Mouse (Mus musculus) neural tube, embryonic 14.5 days (tissue): ENCODE measurements around the gene Litaf. TPM values are rescaled to one million over a fixed set of nuclear protein-coding genes. Genes with fewer than 3 reads are reported as not detected.
A peak's percentile ranks its signal among the peaks of the same experiment; 100 is the strongest.

ENCODE experiments used
- ATAC-seq: fragments of 200-750 bp; cut with Nextera tagmentation; 2 replicates; pipeline ENCODE4 v1.8.0; 2017; ENCODE audit warnings: low read depth, mild to moderate bottlenecking, moderate TSS enrichment, moderate library complexity
- H3K27ac ChIP-seq: fragments of 300-500 bp; sonication (generic); 2 replicates; pipeline ENCODE4 v1.5.1; 2014; ENCODE audit warnings: low read depth, mild to moderate bottlenecking, control low read depth, low read length, moderate library complexity, mixed read lengths
- H3K27me3 ChIP-seq: fragments of 300-500 bp; sonication (generic); 2 replicates; pipeline ENCODE4 v1.6.1; 2014; ENCODE audit warnings: low read length; ENCODE audit not compliant: control insufficient read depth, insufficient read depth
- H3K36me3 ChIP-seq: fragments of 300-500 bp; sonication (generic); 2 replicates; pipeline ENCODE4 v1.6.1; 2014; ENCODE audit warnings: low read length, mixed read lengths; ENCODE audit not compliant: control insufficient read depth, insufficient read depth
- H3K4me1 ChIP-seq: fragments of 300-500 bp; sonication (generic); 2 replicates; pipeline ENCODE4 v1.6.1; 2014; ENCODE audit warnings: low read length; ENCODE audit not compliant: control insufficient read depth, insufficient read depth
- H3K4me2 ChIP-seq: fragments of 300-500 bp; sonication (generic); 2 replicates; pipeline ENCODE4 v1.6.1; 2014; ENCODE audit warnings: mild to moderate bottlenecking, low read depth, low read length, control low read depth
- H3K4me3 ChIP-seq: fragments of 300-500 bp; sonication (generic); 2 replicates; pipeline ENCODE4 v1.5.1; 2014; ENCODE audit warnings: low read depth, low read length, control low read depth, mixed read lengths
- H3K9ac ChIP-seq: fragments of 300-500 bp; sonication (generic); replicated peaks from 2 replicates; pipeline ENCODE4 v1.6.1; 2014; ENCODE audit warnings: low read depth, mild to moderate bottlenecking, control low read depth, low read length, mixed read lengths
- H3K9me3 ChIP-seq: fragments of 300-500 bp; sonication (generic); 2 replicates; pipeline ENCODE4 v1.6.1; 2016; ENCODE audit warnings: low read length; ENCODE audit not compliant: control insufficient read depth
- WGBS: fragments of 180-500 bp; shearing (Covaris S2); extraction: QIAGEN DNeasy Blood & Tissue Kit; methylation state at CpG from one replicate; pipeline ENCODE4 v1.1.7; 2014; 5-methylcytosine and 5-hydroxymethylcytosine counted together
- polyA plus RNA-seq: library from polyadenylated mRNA; unstranded; fragments of >200 nt; fragmentation: Nextera tagmentation; extraction: Ambion mirVana; gene quantifications from 2 replicates; pipeline ENCODE4 v1.2.1, GENCODE M21; 2014

The Litaf gene
- polyA plus RNA-seq, 1 experiment from 2014 or later: 20.4 TPM

GRCm38 (mm10) chr16:11086856-11087588 lies 21.1 kb upstream of the Litaf start:
- no peaks in the 10 kb centered on the region for H3K9me3 ChIP-seq
- ATAC-seq: peak; percentile 86
- no peak overlapping the region for H3K27ac ChIP-seq
- H3K36me3 ChIP-seq: peaks cover 48% of the 10 kb centered on the region
- WGBS: 38% methylated on average over 5 of the region's 5 CpGs
- no peaks in the 10 kb centered on the region for H3K27me3 ChIP-seq
- no peak overlapping the region for H3K9ac ChIP-seq
- H3K4me2 ChIP-seq: no peak overlapping the region
- no peak overlapping the region for H3K4me3 ChIP-seq
- no peaks in the 10 kb centered on the region for H3K4me1 ChIP-seq

GRCm38 (mm10) chr16:11086299-11086698 lies 20.3 kb upstream of the Litaf start:
- H3K27ac ChIP-seq: no peak overlapping the region
- H3K36me3 ChIP-seq: peaks cover 46% of the 10 kb centered on the region
- no peaks in the 10 kb centered on the region for H3K9me3 ChIP-seq
- WGBS: 92% methylated on average over 3 of the region's 3 CpGs
- H3K27me3 ChIP-seq: no peaks in the 10 kb centered on the region
- no peaks in the 10 kb centered on the region for H3K4me1 ChIP-seq
- H3K4me3 ChIP-seq: no peak overlapping the region
- ATAC-seq: no peak
- H3K9ac ChIP-seq: no peak overlapping the region
- no peak overlapping the region for H3K4me2 ChIP-seq

- 94% methylated on average over 8 of the region's 8 CpGs for WGBS
Measured at GRCm38 (mm10) chr16:11084181-11084580, 18.2 kb upstream of the Litaf start.

GRCm38 (mm10) chr16:11078216-11078869 lies 12.4 kb upstream of the Litaf start:
- no peak overlapping the region for H3K27ac ChIP-seq
- H3K27me3 ChIP-seq: no peaks in the 10 kb centered on the region
- no peaks in the 10 kb centered on the region for H3K4me1 ChIP-seq
- no peak overlapping the region for H3K4me3 ChIP-seq
- no peaks in the 10 kb centered on the region for H3K9me3 ChIP-seq
- H3K4me2 ChIP-seq: no peak overlapping the region
- ATAC-seq: no peak
- WGBS: 76% methylated on average over 3 of the region's 3 CpGs
- H3K36me3 ChIP-seq: peaks cover 47% of the 10 kb centered on the region
- no peak overlapping the region for H3K9ac ChIP-seq

More at GRCm38 (mm10) chr16:11084181-11084580, 18.2 kb upstream of the Litaf start:
- no peaks in the 10 kb centered on the region for H3K27me3 ChIP-seq
- no peak overlapping the region for H3K4me2 ChIP-seq
- H3K9ac ChIP-seq: no peak overlapping the region
- no peak overlapping the region for H3K27ac ChIP-seq
- peaks cover 30% of the 10 kb centered on the region for H3K36me3 ChIP-seq
- H3K4me1 ChIP-seq: no peaks in the 10 kb centered on the region
- no peak for ATAC-seq
- H3K9me3 ChIP-seq: no peaks in the 10 kb centered on the region
- H3K4me3 ChIP-seq: no peak overlapping the region

GRCm38 (mm10) chr16:11077601-11078201 lies 11.7 kb upstream of the Litaf start:
- H3K27me3 ChIP-seq: no peaks in the 10 kb centered on the region
- no peaks in the 10 kb centered on the region; the same call in 1 of the 2 replicates for H3K4me1 ChIP-seq
- H3K36me3 ChIP-seq: peaks cover 45% of the 10 kb centered on the region; the same call in 1 of the 2 replicates
- H3K27ac ChIP-seq: no peak overlapping the region
- H3K9ac ChIP-seq: no peak overlapping the region
- H3K9me3 ChIP-seq: no peaks in the 10 kb centered on the region
- no peak for ATAC-seq
- no peak overlapping the region for H3K4me3 ChIP-seq
- H3K4me2 ChIP-seq: no peak overlapping the region
- WGBS: 88% methylated on average over 9 of the region's 9 CpGs

GRCm38 (mm10) chr16:11073060-11073459 lies 7.1 kb upstream of the Litaf start:
- no peak overlapping the region for H3K4me2 ChIP-seq
- H3K27me3 ChIP-seq: no peaks in the 10 kb centered on the region
- no peak overlapping the region for H3K4me3 ChIP-seq
- H3K9ac ChIP-seq: no peak overlapping the region
- peaks cover 25% of the 10 kb centered on the region for H3K4me1 ChIP-seq
- WGBS: 73% methylated on average over 6 of the region's 6 CpGs
- peaks cover 40% of the 10 kb centered on the region for H3K36me3 ChIP-seq
- no peak for ATAC-seq
- no peak overlapping the region for H3K27ac ChIP-seq
- no peaks in the 10 kb centered on the region for H3K9me3 ChIP-seq

GRCm38 (mm10) chr16:11072454-11072853 lies 6.5 kb upstream of the Litaf start:
- WGBS: 86% methylated on average over 8 of the region's 8 CpGs
- Histone ChIP-seq H3K27ac (no peak overlapping the region), H3K4me1 (peaks cover 31% of the 10 kb centered on the region), H3K9ac (no peak overlapping the region), H3K27me3 (no peaks in the 10 kb centered on the region), H3K36me3 (peaks cover 39% of the 10 kb centered on the region), H3K4me2 (no peak overlapping the region), H3K4me3 (no peak overlapping the region), H3K9me3 (no peaks in the 10 kb centered on the region)
- no peak for ATAC-seq

- no peak for ATAC-seq
- 92% methylated on average over 4 of the region's 4 CpGs for WGBS
- Histone ChIP-seq H3K27ac (no peak overlapping the region), H3K4me1 (peaks cover 34% of the 10 kb centered on the region), H3K27me3 (no peaks in the 10 kb centered on the region), H3K4me2 (no peak overlapping the region), H3K4me3 (no peak overlapping the region), H3K9me3 (no peaks in the 10 kb centered on the region), H3K9ac (no peak overlapping the region), H3K36me3 (peaks cover 39% of the 10 kb centered on the region)
Measured at GRCm38 (mm10) chr16:11071887-11072286, 5.9 kb upstream of the Litaf start.

- no peaks in the 10 kb centered on the region for H3K9me3 ChIP-seq
- H3K4me1 ChIP-seq: peaks cover 34% of the 10 kb centered on the region
- no peak overlapping the region for H3K4me3 ChIP-seq
- H3K4me2 ChIP-seq: no peak overlapping the region
- no peak overlapping the region for H3K27ac ChIP-seq
- H3K27me3 ChIP-seq: no peaks in the 10 kb centered on the region
- 76% methylated on average over 5 of the region's 5 CpGs for WGBS
- no peak for ATAC-seq
- peaks cover 33% of the 10 kb centered on the region for H3K36me3 ChIP-seq
- no peak overlapping the region for H3K9ac ChIP-seq
Measured at GRCm38 (mm10) chr16:11071176-11071575, 5.2 kb upstream of the Litaf start.
